Mouse (Mus musculus) Muller cell, postnatal 12 days (primary cell): ENCODE results near the gene Rab33b.
"Not testable (repeated sequence)": the region's sequence is repeated elsewhere in the genome, so short reads cannot be mapped to it uniquely, and the experiment has no call there.

Experiments
- DNase-seq: peaks from one replicate; pipeline ENCODE4 v3.0.0-alpha.2; 2015; ENCODE audit errors: inconsistent ontology term

The Rab33b gene

GRCm38 (mm10) chr3:51483741-51484359 lies at the start of gene Rab33b:
Gene Rab33b (plus strand): TSS chr3:51483920.
- DNase-seq: peak; percentile 100

- not testable (repeated sequence) for DNase-seq
Observed at GRCm38 (mm10) chr3:51434364-51434763, 49.4 kb upstream of the Rab33b start.

GRCm38 (mm10) chr3:51434871-51435595 lies 48.7 kb upstream of the Rab33b start:
- no peak for DNase-seq

- no peak for DNase-seq
Observed at GRCm38 (mm10) chr3:51468530-51468929, 15.2 kb upstream of the Rab33b start.

GRCm38 (mm10) chr3:51475706-51476105 lies 8.0 kb upstream of the Rab33b start:
- no peak for DNase-seq

- no peak for DNase-seq
Observed at GRCm38 (mm10) chr3:51479893-51480292, 3.8 kb upstream of the Rab33b start.

- DNase-seq: peak; percentile 60
Observed at GRCm38 (mm10) chr3:51481059-51481458, 2.7 kb upstream of the Rab33b start.

GRCm38 (mm10) chr3:51481881-51482280 lies 1.8 kb upstream of the Rab33b start:
- DNase-seq: no peak

GRCm38 (mm10) chr3:51482781-51483180 lies 939 bp upstream of the Rab33b start:
- peak; percentile 20 for DNase-seq

- no peak for DNase-seq
Observed at GRCm38 (mm10) chr3:51484370-51484769, 650 bp downstream of the Rab33b start.

- no peak for DNase-seq
Observed at GRCm38 (mm10) chr3:51485347-51485746, 1.6 kb downstream of the Rab33b start.

- DNase-seq: no peak
Observed at GRCm38 (mm10) chr3:51486491-51487195, 2.9 kb downstream of the Rab33b start.

GRCm38 (mm10) chr3:51490088-51490753 lies 6.5 kb downstream of the Rab33b start:
- peak; percentile 30 for DNase-seq

GRCm38 (mm10) chr3:51493272-51493838 lies 9.6 kb downstream of the Rab33b start:
- DNase-seq: peak; percentile 51

- DNase-seq: no peak
Observed at GRCm38 (mm10) chr3:51494466-51494865, 10.7 kb downstream of the Rab33b start.

GRCm38 (mm10) chr3:51495646-51496045 lies 11.9 kb downstream of the Rab33b start:
- no peak for DNase-seq

- no peak for DNase-seq
Observed at GRCm38 (mm10) chr3:51497978-51498377, 14.3 kb downstream of the Rab33b start.

GRCm38 (mm10) chr3:51498659-51499058 lies 14.9 kb downstream of the Rab33b start:
- DNase-seq: peak; percentile 26

- no peak for DNase-seq
Observed at GRCm38 (mm10) chr3:51499876-51500275, 16.2 kb downstream of the Rab33b start.

GRCm38 (mm10) chr3:51504385-51504952 lies 20.7 kb downstream of the Rab33b start:
- DNase-seq: no peak

- no peak for DNase-seq
Observed at GRCm38 (mm10) chr3:51505465-51505864, 21.7 kb downstream of the Rab33b start.
